Mouse (Mus musculus) cerebellum, postnatal 36 days (tissue): ENCODE data around the gene Sema3e.
A peak's percentile ranks its signal among the peaks of the same experiment; 100 is the strongest.

Experiments used
- DNase-seq, 2 experiments: peaks; one replicate each; pipeline ENCODE4 v3.0.0; 2021 to 2022; ENCODE audit warnings: mixed read lengths in 2 of 2

The Sema3e gene

DNA sequence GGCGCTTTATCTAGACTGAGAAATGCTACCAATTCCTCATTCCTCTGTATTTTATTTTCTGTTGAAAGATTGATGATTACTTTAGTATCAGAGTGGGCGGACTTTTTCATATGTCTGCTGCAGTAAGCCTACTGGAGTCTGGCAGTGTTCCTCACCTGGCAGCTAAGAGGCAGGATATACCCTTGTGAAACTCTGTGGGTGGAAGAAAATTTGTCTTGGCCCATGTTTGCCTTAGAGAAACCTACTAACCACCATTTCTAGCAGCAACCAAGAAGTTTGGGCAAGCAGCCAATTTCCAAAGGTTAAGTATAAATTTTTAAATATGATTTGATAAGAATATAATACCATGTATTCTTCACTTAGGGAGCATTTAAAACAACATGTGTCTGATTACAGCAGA is 63.0 kb downstream of the Sema3e start:
- DNase-seq: peak in 1 of 2 experiments; percentile 15

DNA sequence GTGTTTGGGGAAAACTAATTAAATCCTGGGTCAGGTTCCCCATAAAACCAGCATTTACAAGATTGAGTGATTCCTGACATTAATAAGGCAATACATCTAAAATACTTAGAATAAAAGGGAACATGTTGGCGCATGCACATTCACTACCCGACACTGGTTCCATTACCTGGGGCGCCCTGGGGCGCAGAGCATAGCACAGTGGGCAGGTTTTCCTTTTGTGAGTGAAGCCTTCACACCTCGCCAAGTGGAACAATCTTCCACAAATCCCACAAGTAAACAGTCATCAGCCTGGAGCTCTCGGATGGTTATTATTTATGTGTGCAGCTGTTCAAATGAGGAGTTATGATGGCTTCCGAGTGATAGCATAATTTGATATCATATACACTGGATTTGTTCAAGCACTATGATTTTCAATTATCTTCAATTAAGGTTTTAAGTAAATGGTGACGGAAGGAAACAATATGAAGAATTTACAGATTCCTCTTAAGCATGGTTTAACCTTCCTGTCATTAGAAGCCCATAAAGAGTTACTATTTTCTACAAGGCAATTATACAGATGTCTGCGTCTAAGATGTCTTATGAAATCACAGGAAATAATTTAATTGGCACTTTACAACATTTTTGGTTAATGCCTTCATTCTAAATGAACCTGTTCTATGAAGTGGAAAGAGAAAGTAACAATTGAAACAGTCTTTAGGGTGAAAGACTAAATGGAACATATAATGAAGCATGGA is 65.0 kb downstream of the Sema3e start:
- DNase-seq: no peak

DNA sequence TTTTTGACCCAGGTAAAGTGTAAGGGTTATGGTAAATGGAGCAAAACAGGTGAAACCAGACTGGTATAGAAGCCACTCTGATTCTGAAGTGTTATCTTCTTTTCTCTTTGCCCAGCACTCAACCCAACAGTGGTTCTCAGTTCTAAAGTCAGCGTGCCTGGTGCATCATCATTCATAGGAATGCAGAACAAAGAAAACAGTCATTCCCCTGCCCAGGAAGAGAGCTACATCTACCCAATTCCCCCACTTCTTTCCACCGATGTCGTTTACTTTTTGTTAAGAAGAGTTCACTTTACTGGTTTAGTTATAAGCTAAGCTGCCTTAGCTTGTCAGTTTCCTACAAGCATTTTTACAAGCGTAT is 65.5 kb downstream of the Sema3e start:
- DNase-seq: no peak

DNA sequence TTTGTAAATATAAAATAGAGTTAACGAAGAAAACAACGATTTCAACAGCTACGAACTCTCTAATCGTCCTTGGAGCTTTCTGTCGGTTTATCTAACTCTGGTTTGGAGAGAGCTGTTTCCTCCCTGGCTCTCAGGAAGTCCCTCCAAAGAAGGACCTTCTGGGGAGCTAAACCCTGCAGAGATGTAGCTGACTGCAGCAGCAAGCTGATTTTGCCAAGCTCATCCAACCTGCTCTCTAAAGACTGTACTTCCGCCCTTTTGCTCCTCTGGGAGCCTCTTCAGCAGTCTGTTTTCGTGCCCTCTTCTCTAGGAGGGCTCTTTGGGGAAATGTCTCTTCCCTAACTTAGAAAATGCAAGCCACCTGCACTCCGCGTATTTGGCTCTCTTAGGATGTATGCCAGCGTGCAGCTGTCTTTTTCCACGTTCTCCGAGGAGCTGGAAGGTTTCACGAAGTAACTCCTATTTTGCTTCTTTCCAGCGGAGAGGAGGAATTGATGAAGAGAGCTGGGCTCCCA is 67.2 kb downstream of the Sema3e start:
- DNase-seq: peak; percentile 5 to 25

DNA sequence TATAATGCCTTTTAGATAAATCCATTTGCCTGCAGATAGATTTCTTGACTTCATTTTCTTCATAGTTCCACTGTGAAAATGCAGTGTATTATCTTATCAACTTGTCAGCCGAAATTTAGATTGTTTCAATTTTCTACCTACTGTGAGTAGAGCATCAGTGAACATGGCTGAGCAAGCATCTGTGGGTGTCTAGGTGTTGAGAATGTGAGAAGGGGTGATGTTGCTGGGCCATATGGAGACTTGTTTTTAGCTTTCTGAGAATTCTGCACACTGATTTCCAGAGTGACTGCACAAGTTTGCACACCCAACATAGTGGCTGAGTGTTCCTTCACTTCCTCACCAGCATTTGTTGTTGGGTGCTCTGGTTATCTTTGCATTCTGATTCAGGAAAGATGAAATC is 71.1 kb downstream of the Sema3e start:
- no peak for DNase-seq

DNA sequence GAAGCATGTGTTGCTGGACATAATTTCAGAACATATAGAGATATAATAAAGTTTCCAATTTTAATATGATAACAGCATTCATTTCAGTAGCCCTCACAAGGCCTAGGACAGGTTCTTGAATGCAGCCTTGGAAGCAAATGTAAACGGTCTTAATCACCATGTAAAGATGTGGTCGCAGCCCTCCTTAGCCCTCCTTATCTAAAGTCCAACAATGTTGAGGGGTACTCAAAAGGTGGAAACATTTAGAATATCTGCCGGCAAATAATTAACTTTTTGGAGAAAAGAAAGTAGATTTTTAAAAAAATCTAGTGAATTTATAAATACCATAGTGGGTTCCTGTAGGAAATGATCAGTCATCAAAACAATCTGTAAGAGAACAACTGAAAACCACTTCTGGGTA is 73.6 kb downstream of the Sema3e start:
- DNase-seq: no peak

DNA sequence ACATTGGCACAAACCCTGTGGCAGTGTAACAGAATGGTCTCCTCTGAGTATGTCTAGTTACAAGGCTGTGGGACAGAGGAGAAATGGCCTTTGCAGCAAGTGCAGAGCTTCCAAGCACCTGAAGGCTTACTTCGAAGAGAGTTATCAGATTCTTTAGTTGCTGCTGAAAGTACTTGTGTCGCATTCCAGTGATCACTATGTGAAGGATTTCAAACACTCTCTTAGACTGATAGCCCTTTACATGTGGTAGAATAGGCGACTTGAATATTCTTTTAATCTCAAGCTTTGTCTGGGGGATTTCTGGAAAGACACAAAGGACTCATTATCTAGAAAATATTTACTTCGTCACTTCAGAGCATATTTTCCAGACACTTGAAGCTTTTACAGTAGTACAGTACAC is 82.3 kb downstream of the Sema3e start:
- DNase-seq: no peak

DNA sequence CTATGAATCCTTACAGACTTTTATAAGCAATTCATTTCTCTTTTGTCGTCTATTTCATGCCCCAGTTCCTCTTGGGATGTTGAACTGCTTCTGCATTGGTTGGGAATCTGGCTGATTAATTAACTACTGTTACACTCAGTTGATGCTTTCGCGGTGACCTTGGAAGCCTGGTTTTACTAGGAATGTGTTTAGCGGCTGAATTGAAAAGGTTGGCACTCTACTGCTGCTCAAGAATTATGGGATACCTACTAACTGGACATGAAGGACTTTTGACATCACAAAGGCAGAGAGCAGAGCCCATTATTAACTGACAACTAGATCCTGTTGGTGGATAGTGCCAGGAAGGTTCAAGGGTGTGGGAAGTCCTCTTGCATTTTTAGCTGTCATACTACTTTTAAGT is 83.9 kb downstream of the Sema3e start:
- DNase-seq: no peak

DNA sequence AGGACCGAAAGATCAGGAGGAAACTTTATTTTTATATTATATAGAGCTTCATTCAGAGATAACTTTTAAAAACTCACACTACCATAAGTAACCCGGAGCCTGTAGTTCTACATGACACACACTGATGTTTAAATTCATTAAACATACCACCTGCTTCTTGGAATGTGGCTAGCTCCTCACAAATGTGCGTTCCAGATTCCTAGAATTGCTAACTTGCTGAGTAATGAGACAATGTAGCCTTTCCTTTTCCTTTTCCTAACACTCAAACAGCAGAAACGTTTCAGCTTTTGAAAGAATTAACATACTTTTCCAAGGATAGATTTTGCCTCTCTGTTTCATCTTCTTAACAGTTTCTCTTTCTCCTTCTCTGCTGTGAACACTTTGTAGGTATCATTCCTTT is 86.3 kb downstream of the Sema3e start:
- DNase-seq: no peak

DNA sequence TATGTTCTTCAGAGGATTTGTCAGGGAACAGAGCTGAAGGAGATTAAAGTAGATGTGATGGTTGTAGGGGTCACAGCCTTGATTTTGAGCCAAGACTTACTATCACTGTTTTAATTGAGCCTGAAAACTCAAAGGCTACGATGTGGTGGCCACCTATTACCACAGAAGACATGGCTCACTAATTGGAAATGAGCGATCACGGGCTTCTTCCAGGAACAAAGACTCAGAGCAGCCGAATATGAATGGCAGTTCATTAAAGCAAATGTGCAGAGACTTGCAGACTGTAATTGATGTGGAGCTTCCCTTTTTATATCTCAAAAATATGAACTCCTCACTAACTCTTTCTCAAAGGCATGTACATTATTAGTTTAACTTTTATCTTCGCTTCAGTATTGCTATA is 96.8 kb downstream of the Sema3e start:
- no peak for DNase-seq

DNA sequence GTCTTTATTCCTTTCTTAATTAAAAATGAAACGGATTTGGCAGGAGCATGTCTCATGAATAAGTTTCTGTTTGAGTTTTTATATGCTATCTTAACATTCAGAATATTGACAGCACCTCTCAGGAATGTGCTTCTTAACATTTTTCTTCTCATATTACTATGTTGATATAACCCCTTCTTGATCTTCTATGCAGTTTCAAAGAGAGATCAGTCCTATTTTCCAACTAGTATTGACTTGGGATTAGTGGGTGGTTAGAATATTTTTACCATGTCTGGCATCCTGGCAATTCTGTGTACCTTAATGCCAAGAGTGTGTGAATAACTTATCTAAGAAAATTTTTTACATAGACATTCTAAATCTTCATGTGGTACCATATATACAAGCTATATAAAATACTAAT is 101.5 kb downstream of the Sema3e start:
- no peak for DNase-seq

DNA sequence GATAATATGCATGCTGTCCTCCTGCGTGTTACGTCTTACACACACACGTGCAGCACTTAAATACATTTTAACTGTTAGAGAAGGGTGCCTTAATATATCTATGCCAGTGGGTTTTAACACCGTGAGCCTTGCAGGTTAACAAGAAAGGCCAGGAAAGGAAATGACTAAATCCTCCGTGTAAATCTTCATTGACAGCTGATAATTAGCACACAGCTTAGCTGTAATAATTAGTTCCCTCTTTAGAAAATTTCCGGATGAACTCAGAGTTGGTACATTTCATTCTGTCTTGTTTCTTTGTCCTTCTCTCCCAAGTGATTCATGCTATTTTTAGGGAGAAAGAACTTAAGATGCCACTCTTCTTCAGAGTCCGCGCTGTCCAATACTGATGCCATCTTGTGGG is 110.9 kb downstream of the Sema3e start:
- no peak for DNase-seq

DNA sequence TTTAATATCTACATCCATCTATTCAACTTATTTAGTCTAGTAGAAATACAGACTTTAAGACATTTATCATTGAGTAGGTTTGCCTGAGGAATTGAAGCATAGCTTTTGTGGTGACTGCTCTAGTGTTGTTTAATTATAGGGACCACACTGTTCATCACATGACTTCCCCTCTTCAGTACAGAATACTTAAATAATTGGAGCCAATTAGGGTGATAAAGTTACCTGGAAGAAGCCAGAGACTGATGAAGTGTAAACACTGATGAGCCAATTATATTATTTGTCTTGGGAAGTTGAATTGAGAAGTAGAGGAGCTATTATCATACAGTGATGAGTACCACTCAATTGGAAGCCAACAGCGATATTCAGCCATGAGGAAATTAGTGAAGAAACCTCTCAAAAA is 113.6 kb downstream of the Sema3e start:
- DNase-seq: no peak

DNA sequence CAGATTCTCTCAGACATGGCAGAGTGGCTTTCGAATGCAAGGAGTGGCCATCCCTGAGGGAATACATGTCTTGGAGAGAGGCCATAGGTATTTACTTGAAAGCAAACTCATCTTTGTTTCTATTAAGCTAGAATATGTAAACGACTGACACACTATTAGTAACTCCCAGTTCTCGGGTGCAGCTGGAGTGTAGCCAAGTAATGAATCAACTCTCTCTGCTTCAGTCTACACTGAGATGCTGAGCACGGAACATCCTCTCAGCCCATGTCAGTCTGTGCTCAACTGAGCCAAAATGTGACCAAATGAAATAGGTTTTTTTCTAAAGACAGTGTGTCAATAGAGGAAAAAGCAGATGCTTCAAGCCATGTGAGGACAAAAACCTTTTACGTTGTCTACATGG is 137.5 kb downstream of the Sema3e start:
- no peak for DNase-seq

DNA sequence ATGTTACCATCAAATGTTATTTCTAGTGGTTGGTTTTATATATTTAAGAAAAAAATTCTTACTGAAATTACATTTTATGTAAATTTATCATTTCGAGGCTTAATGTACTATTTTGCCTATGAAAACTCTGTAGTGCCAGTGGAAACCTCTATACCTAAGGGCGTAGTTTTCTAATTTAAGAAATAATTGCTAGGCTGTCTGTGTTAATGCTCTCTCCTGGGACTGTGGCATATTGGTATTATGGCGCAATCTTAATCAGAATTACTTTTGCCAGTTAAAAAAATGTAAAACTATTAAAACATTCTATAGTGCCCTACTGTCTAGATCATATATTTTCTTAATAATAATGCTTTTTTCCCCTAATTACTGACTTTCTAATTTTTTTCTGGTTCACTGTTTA is 138.2 kb downstream of the Sema3e start:
- DNase-seq: no peak

DNA sequence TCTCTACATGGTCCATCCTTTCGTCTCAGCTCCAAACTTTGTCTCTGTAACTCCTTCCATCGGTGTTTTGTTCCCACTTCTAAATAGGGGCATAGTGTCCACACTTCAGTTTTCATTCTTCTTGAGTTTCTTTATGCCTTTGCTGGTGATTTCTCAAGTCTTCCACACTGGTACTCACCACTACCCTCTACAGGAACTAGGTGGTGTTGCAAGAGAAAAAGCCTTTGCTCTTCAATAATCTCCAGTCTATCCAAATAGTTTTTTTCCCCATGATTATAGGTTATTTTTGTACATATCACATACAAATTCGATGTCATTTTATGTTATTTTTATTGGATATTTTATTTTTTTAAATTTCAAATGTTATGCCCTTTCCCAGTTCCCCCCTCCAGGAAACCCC is 142.7 kb downstream of the Sema3e start:
- DNase-seq: no peak

DNA sequence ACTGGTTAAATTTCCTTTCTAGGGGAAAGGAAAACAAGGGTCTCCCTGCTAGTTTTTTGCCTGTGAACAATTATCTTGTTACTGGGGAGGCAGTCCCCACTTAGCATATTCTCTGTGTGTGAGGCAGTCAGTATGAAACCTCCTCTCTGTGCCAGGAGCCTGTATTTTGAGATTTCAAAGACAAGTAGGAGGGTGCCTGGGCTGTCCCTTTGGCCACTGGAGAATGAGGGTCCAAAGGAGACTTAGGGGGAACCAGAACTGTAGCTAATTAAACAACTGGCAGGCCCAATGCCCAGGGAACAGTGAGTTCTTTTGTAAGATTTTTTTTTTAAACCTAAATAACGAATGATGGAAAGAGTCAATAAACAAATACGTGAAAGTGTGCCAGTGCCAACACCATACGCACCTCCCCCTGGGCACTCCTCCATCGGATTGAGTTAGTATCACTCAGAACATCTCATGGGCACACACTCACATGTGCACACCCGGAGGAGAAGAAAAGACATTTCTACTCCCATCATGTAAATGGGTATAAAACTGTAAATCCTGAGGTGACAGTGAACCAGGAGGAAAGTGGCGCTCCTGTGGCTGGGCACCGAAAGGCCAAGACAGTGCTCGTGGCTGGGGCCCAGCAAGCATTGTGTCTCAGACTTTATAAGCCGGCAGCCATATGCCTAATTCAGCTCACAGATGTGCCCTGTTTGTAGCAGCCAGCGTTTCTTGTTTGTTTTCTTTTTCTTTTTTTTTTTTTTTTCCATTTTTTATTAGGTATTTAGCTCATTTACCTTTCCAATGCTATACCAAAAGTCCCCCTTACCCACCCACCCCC is 148.5 kb downstream of the Sema3e start:
- DNase-seq: no peak

DNA sequence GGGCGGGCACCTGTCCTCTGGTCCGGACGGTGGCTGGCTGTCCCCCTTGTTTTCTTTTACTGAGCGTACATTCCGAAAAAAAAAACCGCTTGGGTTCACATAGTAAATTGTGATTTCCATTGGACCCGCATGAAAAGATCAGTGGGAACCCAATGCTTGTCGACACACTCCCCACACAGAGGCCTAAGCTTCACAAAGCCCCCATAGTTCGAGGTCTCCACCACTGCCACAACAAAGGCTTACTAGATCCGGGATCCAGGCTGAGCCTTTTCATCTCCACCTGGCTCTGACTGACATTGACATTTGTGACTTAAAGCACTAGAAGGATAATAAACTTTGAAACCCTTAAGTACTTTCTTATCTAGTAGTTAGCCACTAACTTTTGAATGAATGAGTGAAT is 155.5 kb downstream of the Sema3e start:
- DNase-seq: no peak

DNA sequence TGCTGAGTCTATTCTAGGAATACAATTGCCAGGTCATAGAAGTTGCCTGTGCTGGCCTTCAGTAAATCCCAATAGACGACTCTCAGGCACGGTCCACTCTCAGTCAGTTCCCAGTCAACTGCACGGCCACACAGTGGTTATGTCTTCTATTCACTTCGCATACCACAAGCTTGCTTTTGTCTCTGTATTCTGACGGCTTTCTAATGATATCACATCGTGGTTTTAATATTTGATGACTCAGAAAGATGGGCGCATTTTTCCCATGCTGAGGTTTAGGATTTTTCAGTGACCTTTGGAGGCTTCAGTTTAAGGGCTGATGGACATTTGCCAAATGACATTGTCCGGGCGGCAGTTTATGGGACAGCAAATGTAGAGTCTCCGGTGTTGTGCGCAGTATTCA is 157.1 kb downstream of the Sema3e start:
- DNase-seq: no peak

DNA sequence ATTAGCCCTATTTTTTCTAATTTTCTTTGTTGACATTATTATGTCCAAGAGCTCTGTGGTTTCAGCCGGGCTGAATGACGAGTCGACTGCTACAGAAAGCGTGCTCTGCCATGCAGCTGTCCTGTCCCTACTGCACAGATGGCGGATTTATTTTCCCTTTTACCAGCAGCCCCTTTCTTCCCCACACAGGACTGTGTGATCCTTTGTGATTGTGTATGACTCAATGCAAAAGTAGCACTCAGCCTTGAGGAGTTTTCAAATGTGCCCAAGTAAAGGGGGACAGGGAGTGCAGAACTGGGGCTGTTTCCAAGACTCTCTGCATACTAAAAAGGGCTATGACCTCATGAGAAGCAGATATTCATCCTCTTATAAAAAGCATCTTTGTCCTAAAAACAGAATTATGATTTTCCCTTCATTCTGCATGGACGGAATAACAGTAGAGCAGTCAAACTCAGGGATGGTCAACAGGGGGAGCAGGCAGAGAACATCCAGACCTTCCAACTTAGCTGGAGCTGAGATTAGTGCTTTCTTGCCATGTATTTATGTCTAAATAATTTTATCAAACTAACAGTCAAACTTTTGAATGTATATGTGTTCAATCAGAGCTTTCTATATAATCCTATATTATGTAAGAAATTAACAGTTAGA is 170.2 kb downstream of the Sema3e start:
- no peak for DNase-seq

DNA sequence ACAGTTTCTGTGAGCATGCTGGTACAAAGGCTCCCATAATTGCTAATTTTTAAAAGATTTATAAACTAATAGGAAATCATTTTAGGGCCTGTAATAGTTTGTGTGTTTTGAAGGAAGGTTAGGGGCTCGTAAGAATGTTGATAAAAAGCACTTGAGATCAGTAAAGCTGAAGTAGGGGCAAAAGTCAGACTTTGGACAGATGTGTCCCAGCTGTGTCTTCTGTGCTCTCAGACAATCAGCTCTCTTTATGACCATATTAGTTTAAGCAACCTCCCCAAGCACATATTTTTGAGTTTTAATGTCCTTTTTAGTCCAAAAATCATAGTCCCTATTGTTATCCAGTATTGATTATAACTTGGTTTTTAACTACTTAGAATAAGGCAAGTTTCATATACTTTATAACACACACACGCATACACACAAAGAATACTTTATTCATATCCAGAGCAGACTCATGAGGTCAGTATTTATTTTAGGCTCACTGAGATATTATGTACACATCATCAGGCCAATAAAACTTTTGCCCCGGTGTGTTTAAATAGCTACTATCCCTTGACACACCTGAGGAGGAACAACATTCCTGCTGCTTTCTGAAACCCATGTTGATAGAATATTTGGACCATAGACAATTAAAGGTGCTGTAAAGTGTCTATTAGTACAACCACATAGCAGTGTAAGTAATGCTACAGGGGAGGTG is 173.4 kb downstream of the Sema3e start:
- DNase-seq: no peak

DNA sequence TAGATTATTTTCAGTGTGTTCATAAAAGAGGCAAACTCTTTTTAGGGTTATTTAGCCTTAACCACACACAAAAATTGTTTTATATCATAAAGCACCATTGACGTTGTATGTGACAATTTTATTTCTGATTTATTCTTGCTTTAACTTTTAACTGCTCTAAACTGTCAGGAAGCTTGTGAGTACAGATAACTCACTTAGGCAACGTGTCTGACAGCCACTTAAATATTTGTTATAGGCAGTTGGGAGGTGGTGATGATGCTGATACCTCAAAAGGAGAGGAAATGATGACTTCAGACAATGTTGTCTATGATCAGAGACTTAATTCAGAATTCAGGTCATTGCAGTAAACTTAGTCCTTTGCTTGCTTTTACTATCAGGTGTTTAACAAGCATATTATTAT is 181.7 kb downstream of the Sema3e start:
- no peak for DNase-seq

DNA sequence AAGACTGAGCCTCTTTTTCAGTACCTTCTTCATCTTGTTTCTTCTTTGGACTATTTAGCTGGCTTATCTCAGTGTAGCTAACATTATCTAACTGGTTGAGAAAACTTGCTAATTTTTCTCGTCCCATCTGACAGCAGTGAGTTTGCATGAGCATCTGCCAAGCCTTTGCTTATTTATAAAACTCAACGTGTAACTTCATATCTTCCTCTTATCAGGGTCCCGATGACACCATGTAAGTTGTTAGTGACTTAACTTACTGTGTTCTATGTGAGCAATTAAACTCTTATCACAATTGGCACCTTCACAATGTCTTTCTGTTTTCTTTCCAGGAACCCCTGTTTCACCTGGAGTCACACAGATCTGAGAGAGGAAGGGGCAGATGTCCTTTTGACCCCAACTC is 184.9 kb downstream of the Sema3e start:
- no peak for DNase-seq
